Mouse (Mus musculus) CD4-positive, CD25-positive, alpha-beta regulatory T cell (primary cell): Measurements from ENCODE around the gene Stx3. TPM values are rescaled to one million over a fixed set of nuclear protein-coding genes. Genes with fewer than 3 reads are reported as not detected.

Experiments
- polyA plus RNA-seq: library from polyadenylated mRNA; unstranded; fragments of 100-300 nt; shearing (Covaris generic); gene quantifications from one replicate; pipeline ENCODE4 v1.2.1, GENCODE M21; 2017

Stx3 gene
- polyA plus RNA-seq = 1.9 TPM

DNA sequence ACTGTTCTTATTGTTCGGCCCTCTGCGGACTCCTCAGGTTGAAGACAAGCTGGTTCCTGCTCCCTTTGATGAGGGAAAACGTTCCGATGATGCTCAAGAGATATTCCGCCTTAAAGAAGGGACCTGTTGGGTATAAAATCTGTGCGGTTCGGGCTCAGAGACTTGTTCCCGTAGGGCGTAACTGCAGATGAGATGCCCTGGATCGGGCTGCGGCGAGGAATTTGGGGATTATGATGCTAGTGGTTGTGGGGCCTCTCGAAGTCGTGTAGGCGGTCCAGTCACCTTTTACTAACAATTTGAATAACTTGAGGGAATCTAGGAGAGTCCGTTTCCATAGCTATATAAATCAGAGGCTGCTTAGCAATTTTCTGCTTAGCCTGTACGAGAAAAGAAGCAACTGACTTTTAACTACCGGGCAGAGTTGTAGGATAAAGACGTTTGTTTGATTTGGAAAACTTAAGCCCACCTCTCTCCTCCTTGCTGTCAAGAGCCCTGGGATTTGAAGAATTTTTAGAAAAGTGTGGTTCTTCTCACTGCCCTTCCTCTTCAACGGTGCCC, at the start of gene Stx3:
TSS of gene Stx3 (minus strand) at position 261 of the 558 bp plus-strand sequence.

DNA sequence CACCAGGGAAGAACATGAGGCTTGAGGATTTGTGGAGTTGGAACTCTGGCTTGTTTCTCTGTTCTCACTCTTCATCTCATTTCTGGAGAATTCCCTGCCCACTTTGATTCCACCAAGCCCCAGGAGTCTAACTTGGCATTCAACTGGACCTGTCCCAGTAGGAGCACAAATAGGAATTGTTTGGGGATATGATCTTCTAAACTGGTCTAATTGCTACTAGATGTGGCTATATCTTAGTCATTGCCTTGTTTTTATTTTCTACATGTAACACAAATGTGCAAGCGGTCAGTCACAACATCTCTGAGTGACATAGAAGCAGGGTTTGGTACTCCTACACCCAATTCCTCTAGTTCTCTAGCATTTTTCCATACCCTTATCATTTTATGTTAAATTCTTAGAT, 41.8 kb upstream of the Stx3 start, which contains the start of gene Olfr1418:
TSS of gene Olfr1418 (minus strand) at position 101 of the 400 bp plus-strand sequence.

DNA sequence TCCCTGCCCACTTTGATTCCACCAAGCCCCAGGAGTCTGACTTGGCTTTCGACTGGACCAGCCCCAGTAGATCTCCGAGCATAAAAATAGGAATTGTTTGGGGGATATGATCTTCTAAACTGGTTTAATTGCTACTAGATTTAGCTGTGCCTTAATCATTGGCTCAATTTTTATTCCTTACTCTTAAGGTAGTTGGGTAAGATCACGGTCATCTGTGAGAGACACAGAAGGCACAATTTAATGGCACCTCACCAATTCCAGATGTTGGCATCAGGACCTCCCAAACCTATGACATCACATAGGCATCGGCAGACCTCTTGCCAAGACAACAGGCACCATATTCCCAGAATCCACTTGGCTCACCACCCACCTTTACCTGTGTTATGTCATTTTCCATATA, 19.9 kb upstream of the Stx3 start, which contains the start of gene Olfr1417:
TSS of gene Olfr1417 (minus strand) at position 101 of the 400 bp plus-strand sequence.

DNA sequence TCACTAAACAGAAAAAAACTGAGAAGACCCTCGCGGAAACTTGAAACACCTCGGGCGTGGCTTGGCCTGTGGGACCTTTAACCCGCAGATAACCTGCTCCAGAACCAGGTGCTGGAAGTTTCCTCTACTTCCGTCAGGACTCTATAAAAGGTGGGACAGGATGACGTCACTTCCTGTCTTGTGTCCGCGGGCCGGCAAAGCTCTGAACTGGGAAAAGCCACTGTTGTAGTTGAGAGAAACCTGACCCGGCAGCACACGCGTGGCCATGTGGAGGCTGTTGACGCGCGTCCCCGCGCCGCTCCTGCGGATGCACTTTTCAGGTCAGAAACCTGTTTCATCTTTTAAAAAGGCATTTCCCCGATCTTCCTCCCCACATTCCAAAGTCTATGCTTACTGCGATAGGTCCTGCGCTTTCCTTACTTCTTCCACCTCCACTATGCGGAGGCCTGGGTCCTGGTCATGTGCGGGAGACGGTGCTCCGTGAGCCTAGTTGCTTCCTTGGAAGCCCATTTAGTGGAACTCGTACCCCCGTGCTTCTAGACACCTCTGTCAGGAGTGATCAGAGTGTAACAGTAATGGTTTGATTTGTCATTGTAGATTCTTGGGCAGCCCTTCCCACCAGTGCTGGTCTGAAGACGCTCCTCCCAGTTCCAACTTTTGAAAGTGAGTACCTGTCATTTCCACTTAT, 48.9 kb downstream of the Stx3 start, which contains the start of gene Mrpl16:
TSS of gene Mrpl16 (plus strand) at position 187 of the 688 bp plus-strand sequence.

DNA sequence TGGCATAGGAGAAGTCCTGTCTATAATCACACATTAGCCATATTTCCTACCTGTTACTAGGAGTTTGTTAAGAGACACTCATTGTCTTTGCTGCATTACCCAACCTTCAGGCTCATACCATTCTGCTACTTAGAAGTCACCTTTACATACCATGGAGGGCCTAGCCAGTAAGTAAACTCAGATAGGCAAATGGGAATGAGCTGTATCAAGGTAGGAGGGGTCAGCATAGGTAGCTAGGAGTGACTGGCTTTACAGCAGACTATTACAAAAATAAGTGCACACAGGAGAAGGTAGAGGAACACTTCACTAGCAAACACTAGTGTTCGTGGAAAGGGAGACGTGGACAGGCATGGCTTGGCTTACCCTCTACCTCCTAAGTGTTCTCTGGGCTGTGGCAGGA, 71.9 kb downstream of the Stx3 start, which contains the start of gene Gif:
TSS of gene Gif (plus strand) at position 257 of the 400 bp plus-strand sequence.

Other genes with a start within 250 kb of the Stx3 start
- 7.8 TPM for gene Ms4a6d, start 214.6 kb downstream of the Stx3 start, polyA plus RNA-seq
- gene Ms4a2, start 195.7 kb downstream of the Stx3 start, polyA plus RNA-seq = 0.31 TPM
- not detected for gene Ms4a3, start 178.6 kb downstream of the Stx3 start, polyA plus RNA-seq
- gene Oosp2, start 158.8 kb downstream of the Stx3 start, polyA plus RNA-seq = not detected
- not detected for gene Oosp1, start 128.3 kb downstream of the Stx3 start, polyA plus RNA-seq
- not detected for gene Oosp3, start 122.3 kb downstream of the Stx3 start, polyA plus RNA-seq
- gene Gif, start 71.8 kb downstream of the Stx3 start, polyA plus RNA-seq = not detected
- 42.4 TPM for gene Mrpl16, start 49.0 kb downstream of the Stx3 start, polyA plus RNA-seq
- not detected for gene Olfr1417, start 19.8 kb upstream of the Stx3 start, polyA plus RNA-seq
- 0.11 TPM for gene Olfr1418, start 41.7 kb upstream of the Stx3 start, polyA plus RNA-seq
- not detected for gene Olfr1419, start 55.7 kb upstream of the Stx3 start, polyA plus RNA-seq
- gene Olfr1420, start 67.2 kb upstream of the Stx3 start, polyA plus RNA-seq = not detected
- 22.5 TPM for gene Patl1, start 93.0 kb upstream of the Stx3 start, polyA plus RNA-seq
- 46.5 TPM for gene Osbp, start 146.5 kb upstream of the Stx3 start, polyA plus RNA-seq
- gene Olfr1423, start 221.9 kb upstream of the Stx3 start, polyA plus RNA-seq = 0.04 TPM
- gene Olfr1424, start 243.3 kb upstream of the Stx3 start, polyA plus RNA-seq = not detected